Mouse (Mus musculus) limb, embryonic 11.5 days (tissue): ENCODE data around the gene Zfp612. TPM values are rescaled to one million over a fixed set of nuclear protein-coding genes. Genes with fewer than 3 reads are reported as not detected.

Experiments
- ATAC-seq: fragments of 200-750 bp; cut with Nextera tagmentation; 2 replicates; pipeline ENCODE4 v1.8.0; 2017; ENCODE audit warnings: low read depth; ENCODE audit not compliant: insufficient number of reproducible peaks, low FRiP score, low TSS enrichment
- DNase-seq: peaks from one replicate; pipeline ENCODE4 v3.0.0-alpha.2; 2015; ENCODE audit warnings: low spot score
- H3K27ac ChIP-seq: fragments of 300-500 bp; sonication (generic); replicated peaks from 2 replicates; pipeline ENCODE4 v1.5.1; 2014; ENCODE audit warnings: low read depth, mild to moderate bottlenecking, low read length
- H3K27me3 ChIP-seq: fragments of 300-500 bp; sonication (generic); 2 replicates; pipeline ENCODE4 v1.6.1; 2014; ENCODE audit warnings: mild to moderate bottlenecking, low read length, mixed read lengths; ENCODE audit not compliant: control insufficient read depth, insufficient read depth
- H3K36me3 ChIP-seq: fragments of 300-500 bp; sonication (generic); 2 replicates; pipeline ENCODE4 v1.6.1; 2014; ENCODE audit warnings: mild to moderate bottlenecking, low read length, moderate library complexity, mixed read lengths; ENCODE audit not compliant: control insufficient read depth, insufficient read depth
- H3K4me1 ChIP-seq: fragments of 300-500 bp; sonication (generic); 2 replicates; pipeline ENCODE4 v1.6.1; 2014; ENCODE audit warnings: low read length, mixed read lengths; ENCODE audit not compliant: control insufficient read depth, insufficient read depth
- H3K4me2 ChIP-seq: fragments of 300-500 bp; sonication (generic); 2 replicates; pipeline ENCODE4 v1.6.1; 2014; ENCODE audit warnings: low read depth, mild to moderate bottlenecking, moderate library complexity; ENCODE audit not compliant: severe bottlenecking
- H3K4me3 ChIP-seq: fragments of 300-500 bp; sonication (generic); 2 replicates; pipeline ENCODE4 v1.5.1; 2014; ENCODE audit warnings: low read depth, low read length
- H3K9ac ChIP-seq: fragments of 300-500 bp; sonication (generic); 2 replicates; pipeline ENCODE4 v1.6.1; 2014; ENCODE audit warnings: mild to moderate bottlenecking, low read length
- H3K9me3 ChIP-seq: fragments of 300-500 bp; sonication (generic); 2 replicates; pipeline ENCODE4 v1.6.1; 2016; ENCODE audit warnings: low read length; ENCODE audit not compliant: control insufficient read depth
- WGBS: fragments of 180-500 bp; shearing (Covaris S2); extraction: QIAGEN DNeasy Blood & Tissue Kit; methylation state at CpG from one replicate; pipeline ENCODE4 v1.1.7; 2014; 5-methylcytosine and 5-hydroxymethylcytosine counted together
- polyA plus RNA-seq: library from polyadenylated mRNA; unstranded; fragments of >200 nt; fragmentation: Nextera tagmentation; extraction: Ambion mirVana; gene quantifications from 2 replicates; pipeline ENCODE4 v1.2.1, GENCODE M21; 2014

The Zfp612 gene
- polyA plus RNA-seq, 1 experiment from 2014 or later, result 7.9 TPM

DNA sequence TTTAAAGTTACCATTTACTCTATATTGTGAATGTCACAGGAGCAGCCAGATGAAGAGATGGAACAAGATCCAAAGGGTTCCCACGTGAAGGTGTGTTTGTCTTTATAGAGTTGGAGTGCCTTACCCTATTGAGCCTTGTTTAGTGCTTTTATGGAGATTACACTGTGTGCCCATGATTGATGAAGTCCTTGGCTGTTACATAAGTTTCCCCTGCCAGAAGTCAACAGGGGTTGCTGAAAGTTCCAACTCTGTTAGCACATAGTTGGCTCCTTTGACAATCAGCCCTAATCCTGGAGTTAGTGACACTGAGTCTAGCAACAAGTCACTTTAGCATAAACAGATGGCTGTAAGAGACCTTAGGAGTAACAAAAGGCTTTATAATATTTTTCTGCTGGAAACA, 12.3 kb downstream of the Zfp612 start:
- no peak for DNase-seq
- Histone ChIP-seq H3K4me2 (no peak overlapping the region), H3K4me3 (no peak overlapping the region), H3K36me3 (peaks cover 13% of the 10 kb centered on the region), H3K4me1 (no peaks in the 10 kb centered on the region), H3K27ac (no peak overlapping the region), H3K9ac (no peak overlapping the region), H3K27me3 (no peaks in the 10 kb centered on the region), H3K9me3 (peaks cover 7% of the 10 kb centered on the region; the same call in 1 of the 2 replicates)
- 62% methylated on average over 1 of the region's 1 CpGs for WGBS
- no peak for ATAC-seq

DNA sequence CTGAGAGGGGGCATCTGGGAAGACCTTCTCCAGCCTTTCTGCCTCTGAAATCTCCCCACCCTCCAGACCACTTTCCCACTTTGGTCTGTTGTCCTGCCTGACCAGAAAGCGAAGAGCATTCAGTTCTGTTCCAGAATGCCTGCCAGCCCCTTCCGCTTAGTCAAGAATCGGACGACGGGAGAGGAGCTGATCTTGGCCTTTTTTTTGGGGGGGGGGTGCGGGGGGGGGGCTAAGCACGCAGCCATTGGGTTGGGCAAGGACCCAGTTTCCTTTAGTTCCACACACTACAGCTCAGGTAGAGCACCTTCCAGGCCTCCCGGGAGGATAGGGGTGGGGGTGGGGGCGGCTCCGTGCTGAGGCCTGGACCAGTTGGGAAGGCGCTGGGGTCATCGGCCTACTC, 21.4 kb downstream of the Zfp612 start, which contains the start of gene Gm21964:
TSS of gene Gm21964 (plus strand) at position 301 of the 400 bp plus-strand sequence.
- no peak within 1 kb of the TSS for H3K4me3 ChIP-seq
- H3K4me2 ChIP-seq, result no peak within 1 kb of the TSS

DNA sequence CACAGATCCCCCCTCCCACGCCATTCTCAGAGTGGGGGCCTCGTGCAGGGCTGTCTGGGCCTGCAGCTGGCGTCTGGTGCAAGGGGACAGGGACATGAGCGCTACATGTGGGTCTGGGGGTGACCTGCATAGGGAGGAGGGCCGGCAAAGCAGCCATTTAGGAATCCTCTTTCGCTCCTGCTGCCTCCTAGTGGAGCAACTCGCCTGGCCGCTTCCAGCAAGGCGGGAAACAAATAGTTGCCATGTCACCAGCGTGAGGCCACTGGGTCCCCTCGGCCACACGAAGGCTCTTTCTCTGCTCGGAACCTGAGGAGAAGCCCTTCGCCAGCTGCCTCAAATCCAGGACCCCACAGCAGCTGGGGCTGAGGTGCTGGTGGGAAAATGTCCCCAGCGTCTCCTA, 22.1 kb downstream of the Zfp612 start:
- H3K4me2 ChIP-seq, result no peak overlapping the region
- no peak overlapping the region for H3K27ac ChIP-seq
- no peak overlapping the region for H3K9ac ChIP-seq
- no peaks in the 10 kb centered on the region for H3K9me3 ChIP-seq
- DNase-seq (no peak), ATAC-seq (no peak)
- 83% methylated on average over 15 of the region's 15 CpGs for WGBS
- H3K4me1 ChIP-seq, result no peaks in the 10 kb centered on the region
- no peaks in the 10 kb centered on the region for H3K36me3 ChIP-seq
- H3K27me3 ChIP-seq, result no peaks in the 10 kb centered on the region
- H3K4me3 ChIP-seq, result no peak overlapping the region

More for the DNA sequence above, 21.4 kb downstream of the Zfp612 start, which contains the start of gene Gm21964:
- Histone ChIP-seq H3K4me1 (no peaks in the 10 kb centered on the region), H3K9me3 (no peaks in the 10 kb centered on the region), H3K27ac (no peak within 1 kb of the TSS), H3K9ac (no peak within 1 kb of the TSS), H3K36me3 (no peaks in the 10 kb centered on the region), H3K27me3 (no peaks in the 10 kb centered on the region)
- WGBS, result 88% methylated on average over 12 of the region's 12 CpGs
- no peak for DNase-seq
- no peak for ATAC-seq

DNA sequence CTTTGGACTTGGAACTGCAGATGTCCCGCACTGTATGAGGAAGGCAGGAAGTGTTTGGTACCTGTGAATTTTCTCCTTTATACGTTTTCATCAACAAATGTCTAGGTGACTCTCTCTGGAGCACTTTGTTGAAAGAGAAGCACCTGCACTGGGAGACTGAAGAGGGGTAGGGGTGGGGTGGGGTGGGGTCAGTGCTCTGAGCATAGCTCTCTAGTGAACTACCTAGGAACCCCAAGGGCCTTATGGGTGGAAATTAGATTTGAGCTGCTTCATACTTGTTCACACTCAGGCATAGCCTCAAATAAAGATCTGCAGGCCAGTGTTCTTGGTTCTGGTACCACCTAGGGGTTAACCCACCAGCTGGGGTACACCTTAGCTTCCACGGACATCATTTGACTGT, 23.1 kb downstream of the Zfp612 start, which contains the start of gene Gm17720:
TSS of gene Gm17720 (minus strand) at position 101 of the 400 bp plus-strand sequence.
- DNase-seq, result no peak
- Histone ChIP-seq H3K27ac (no peak within 1 kb of the TSS), H3K4me2 (no peak within 1 kb of the TSS), H3K4me1 (no peaks in the 10 kb centered on the region), H3K4me3 (no peak within 1 kb of the TSS), H3K9ac (no peak within 1 kb of the TSS), H3K9me3 (no peaks in the 10 kb centered on the region), H3K27me3 (no peaks in the 10 kb centered on the region), H3K36me3 (no peaks in the 10 kb centered on the region)
- 91% methylated on average over 3 of the region's 3 CpGs for WGBS
- ATAC-seq, result no peak

DNA sequence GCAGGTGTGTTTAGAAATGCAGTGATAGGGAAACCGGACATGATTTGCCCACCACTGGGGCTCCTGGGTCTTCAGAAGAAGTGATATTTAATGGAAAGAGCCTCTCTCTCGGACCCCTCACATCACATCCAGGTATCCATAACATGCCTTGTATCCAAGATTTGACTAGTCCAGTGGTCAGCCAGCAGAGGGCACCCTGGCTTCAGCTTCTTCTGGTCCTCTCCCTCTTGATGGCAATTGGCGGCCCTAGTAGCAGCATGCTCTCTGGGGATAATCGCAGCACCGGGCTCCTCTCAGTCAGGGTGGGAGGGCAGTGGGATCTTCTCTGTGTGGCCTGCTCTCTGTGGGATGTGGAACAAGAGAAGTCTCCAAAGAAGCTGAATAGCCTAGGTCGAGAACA, 40.2 kb downstream of the Zfp612 start:
- no peaks in the 10 kb centered on the region for H3K27me3 ChIP-seq
- H3K27ac ChIP-seq, result no peak overlapping the region
- no peak overlapping the region for H3K4me3 ChIP-seq
- 45% methylated on average over 6 of the region's 6 CpGs for WGBS
- H3K9ac ChIP-seq, result no peak overlapping the region
- H3K4me1 ChIP-seq, result no peaks in the 10 kb centered on the region
- DNase-seq (peak; percentile 43), ATAC-seq (no peak)
- no peaks in the 10 kb centered on the region for H3K36me3 ChIP-seq
- H3K9me3 ChIP-seq, result no peaks in the 10 kb centered on the region
- no peak overlapping the region for H3K4me2 ChIP-seq

DNA sequence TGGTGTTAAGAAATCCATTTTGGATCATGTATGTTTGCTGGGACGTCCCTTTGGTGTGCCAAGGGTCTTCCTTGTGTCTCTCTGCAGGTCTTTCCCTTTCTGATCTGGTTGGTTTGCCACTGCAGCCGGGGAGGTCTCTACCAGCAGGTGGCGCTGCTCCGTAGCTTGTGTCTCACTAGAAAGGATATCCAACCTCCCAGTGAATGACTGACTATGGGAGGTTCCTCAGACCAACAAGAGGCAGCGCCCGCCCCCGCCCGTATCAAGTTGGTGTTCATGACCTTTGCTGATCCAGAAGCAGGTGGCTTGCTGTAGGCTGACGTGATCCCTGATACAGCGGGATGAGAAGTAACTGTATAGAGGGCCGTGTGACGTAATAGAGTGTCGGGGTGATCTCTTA, 51.0 kb downstream of the Zfp612 start:
- no peaks in the 10 kb centered on the region for H3K27me3 ChIP-seq
- ATAC-seq (no peak), DNase-seq (peak; percentile 90)
- H3K4me3 ChIP-seq, result no peak overlapping the region
- H3K27ac ChIP-seq, result no peak overlapping the region
- no peaks in the 10 kb centered on the region for H3K36me3 ChIP-seq
- 23% methylated on average over 13 of the region's 13 CpGs for WGBS
- no peak overlapping the region; the same call in 1 of the 2 replicates for H3K9ac ChIP-seq
- H3K9me3 ChIP-seq, result no peaks in the 10 kb centered on the region
- no peaks in the 10 kb centered on the region for H3K4me1 ChIP-seq
- no peak overlapping the region for H3K4me2 ChIP-seq

DNA sequence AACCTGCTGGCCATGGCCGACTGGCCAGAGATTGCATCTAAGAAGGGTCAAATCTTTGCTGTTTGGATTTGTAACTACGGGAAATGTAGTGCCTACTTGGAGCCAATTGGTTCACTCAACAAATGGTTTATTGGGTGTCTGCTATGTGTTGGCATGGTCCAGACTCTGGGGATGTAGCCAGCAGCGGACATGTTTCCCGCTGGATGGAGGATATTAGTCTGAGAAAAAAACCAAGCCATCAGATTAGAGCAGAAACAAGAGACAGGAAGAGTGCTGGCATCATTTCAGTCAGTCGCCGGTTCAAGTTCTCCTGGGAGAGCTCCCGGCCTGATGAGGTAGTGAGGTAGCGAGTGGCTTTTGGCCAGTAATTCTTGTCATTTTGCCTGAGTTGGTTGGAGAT, 54.7 kb downstream of the Zfp612 start:
- no peak overlapping the region for H3K27ac ChIP-seq
- DNase-seq, result no peak
- no peak overlapping the region for H3K4me3 ChIP-seq
- no peaks in the 10 kb centered on the region for H3K4me1 ChIP-seq
- no peak overlapping the region for H3K9ac ChIP-seq
- H3K4me2 ChIP-seq, result no peak overlapping the region
- no peak for ATAC-seq
- H3K27me3 ChIP-seq, result no peaks in the 10 kb centered on the region
- no peaks in the 10 kb centered on the region for H3K9me3 ChIP-seq
- 90% methylated on average over 8 of the region's 8 CpGs for WGBS
- H3K36me3 ChIP-seq, result no peaks in the 10 kb centered on the region

DNA sequence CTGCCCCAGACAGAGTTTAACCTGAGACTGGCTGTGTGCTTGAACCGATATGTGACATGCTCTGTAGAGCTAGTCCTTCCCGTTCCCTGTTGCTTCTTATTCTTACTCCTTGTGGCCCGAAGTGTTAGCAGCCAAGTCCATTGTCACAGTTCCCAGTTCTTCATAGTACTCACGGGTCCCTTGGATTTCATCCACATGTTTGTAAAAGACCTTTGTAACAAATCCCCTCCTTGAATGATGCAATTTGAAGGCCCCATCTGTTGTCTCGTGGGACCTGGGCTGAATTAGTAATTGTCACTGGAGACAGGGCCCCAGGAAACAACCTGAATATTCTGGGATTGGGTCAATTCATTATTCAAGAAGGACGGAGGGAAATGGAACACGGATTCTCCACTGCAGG, 56.0 kb downstream of the Zfp612 start:
- H3K9ac ChIP-seq, result no peak overlapping the region
- H3K4me3 ChIP-seq, result no peak overlapping the region
- H3K27ac ChIP-seq, result no peak overlapping the region
- no peaks in the 10 kb centered on the region for H3K4me1 ChIP-seq
- H3K9me3 ChIP-seq, result no peaks in the 10 kb centered on the region
- DNase-seq, result no peak
- H3K36me3 ChIP-seq, result no peaks in the 10 kb centered on the region
- H3K4me2 ChIP-seq, result no peak overlapping the region
- WGBS, result 81% methylated on average over 7 of the region's 7 CpGs
- no peaks in the 10 kb centered on the region for H3K27me3 ChIP-seq
- no peak for ATAC-seq

DNA sequence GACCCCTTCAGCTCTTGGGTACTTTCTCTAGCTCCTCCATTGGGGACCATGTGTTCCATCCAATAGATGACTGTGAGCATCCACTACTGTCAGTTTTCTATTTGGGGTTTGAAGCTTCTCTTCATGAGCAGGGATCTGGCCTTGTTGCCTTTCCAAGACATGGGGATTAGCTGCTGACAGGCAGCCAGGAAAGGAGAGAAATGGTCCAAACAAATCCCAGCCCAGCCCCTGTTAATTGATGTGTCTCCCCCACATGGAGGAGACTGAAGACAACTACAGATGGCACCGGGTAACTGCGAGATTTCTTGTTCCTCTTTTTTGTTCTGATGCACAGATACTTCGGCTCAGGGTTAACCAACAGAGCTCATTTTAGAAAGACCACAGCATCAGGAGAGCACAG, 60.6 kb downstream of the Zfp612 start:
- Histone ChIP-seq H3K4me1 (no peaks in the 10 kb centered on the region), H3K4me2 (no peak overlapping the region), H3K9me3 (no peaks in the 10 kb centered on the region), H3K27me3 (no peaks in the 10 kb centered on the region), H3K9ac (no peak overlapping the region), H3K4me3 (no peak overlapping the region), H3K27ac (no peak overlapping the region), H3K36me3 (no peaks in the 10 kb centered on the region)
- ATAC-seq, result no peak
- 82% methylated on average over 3 of the region's 3 CpGs for WGBS
- DNase-seq, result no peak
